Comparison of ENCODE assay signal across 26 mouse cellular contexts in genomic region chr1:99714912-99715311, GRCm38 (mm10). TPM values are rescaled to one million over a fixed set of nuclear protein-coding genes. Genes with fewer than 3 reads are reported as not detected.
DNase-seq lines count a peak whose midpoint lies in the region; ATAC-seq and TF ChIP-seq lines count a peak whose summit lies in the region.
"Had no signal": no experiment of that assay in that cellular context is flagged by ENCODE, and none has a peak within 500 bp of the region (broad histone marks: within the 10 kb centered on the region; RNA-seq: fewer than 3 reads in every experiment).

No protein-coding gene starts in this region.

- H3K27ac ChIP-seq in forebrain, postnatal 0 days (ENCODE audit: low read depth, low read length), result no peak overlapping the region
- no peak overlapping the region for H3K27ac ChIP-seq in forebrain, embryonic 13.5 days
- H3K27ac ChIP-seq in left cerebral cortex, adult 2 months, result no peak overlapping the region
- H3K27ac ChIP-seq: embryonic facial prominence, embryonic 12.5 days; forebrain, embryonic 12.5 days; gastrocnemius, adult 2 months; heart, embryonic 10.5 days; hindbrain, embryonic 12.5 days had no signal

- H3K9ac ChIP-seq in forebrain, postnatal 0 days, result no peak overlapping the region
- H3K9ac ChIP-seq in forebrain, embryonic 13.5 days, result no peak overlapping the region
- H3K9ac ChIP-seq: embryonic facial prominence, embryonic 12.5 days; forebrain, embryonic 12.5 days; hindbrain, embryonic 12.5 days had no signal

- peak; percentile 3 for DNase-seq in forebrain, postnatal 0 days
- peak; percentile 2 for DNase-seq in left cerebral cortex, adult 11 months (ENCODE audit: low spot score)
- no peak for DNase-seq in left cerebral cortex, adult 2 months (ENCODE audit: extremely low spot score in 1 of 2, low spot score in 2 of 2)
- peak; percentile 4 for DNase-seq in right cerebral cortex, adult 18-20 months
- no peak for DNase-seq in right cerebral cortex, postnatal 14 days
- DNase-seq in heart, adult 18-20 months, result no peak
- DNase-seq: adrenal gland, postnatal 14 days; cerebellum, adult 2 months; embryo, embryonic 11 days; gastrocnemius, adult 2 months; gastrocnemius, postnatal 36 days; heart, adult 11 months; heart, postnatal 10 days; heart, postnatal 4 days had no signal

- no peak for TF ChIP-seq CTCF in forebrain, postnatal 0 days (IDR thresholded peaks at IDR 0.05; ENCODE audit: low read depth)
- no peak for TF ChIP-seq CTCF in left cerebral cortex, adult 2 months (IDR thresholded peaks at IDR 0.05)

- no peaks in the 10 kb centered on the region for H3K9me3 ChIP-seq in forebrain, postnatal 0 days (ENCODE audit: low read length)
- H3K9me3 ChIP-seq in forebrain, embryonic 13.5 days (replicated peaks), result no peaks in the 10 kb centered on the region
- H3K9me3 ChIP-seq: embryonic facial prominence, embryonic 12.5 days; forebrain, embryonic 12.5 days; heart, embryonic 10.5 days; hindbrain, embryonic 12.5 days had no signal

- no peaks in the 10 kb centered on the region for H3K4me1 ChIP-seq in forebrain, postnatal 0 days (ENCODE audit: insufficient read depth)
- H3K4me1 ChIP-seq in forebrain, embryonic 13.5 days, result no peaks in the 10 kb centered on the region
- H3K4me1 ChIP-seq: embryonic facial prominence, embryonic 12.5 days; forebrain, embryonic 12.5 days; heart, embryonic 10.5 days; hindbrain, embryonic 12.5 days had no signal

- WGBS in forebrain, postnatal 0 days, result 82% methylated on average over 2 of the region's 2 CpGs
- 93% methylated on average over 2 of the region's 2 CpGs for whole genome bisulfite sequencing in forebrain, embryonic 13.5 days

- intact Hi-C loops in left cerebral cortex, adult 2 months (cut with DNase I), result no loop called here

- no peak overlapping the region for H3K4me3 ChIP-seq in forebrain, postnatal 0 days (ENCODE audit: low read depth, low read length)
- H3K4me3 ChIP-seq in forebrain, embryonic 13.5 days, result no peak overlapping the region
- H3K4me3 ChIP-seq in left cerebral cortex, adult 2 months, result no peak overlapping the region
- H3K4me3 ChIP-seq: embryonic facial prominence, embryonic 12.5 days; forebrain, embryonic 12.5 days; gastrocnemius, adult 2 months; heart, embryonic 10.5 days; hindbrain, embryonic 12.5 days had no signal

- ATAC-seq in forebrain, postnatal 0 days, result no peak
- no peak for ATAC-seq in forebrain, embryonic 13.5 days
- ATAC-seq: activated CD4-positive, CD25-positive, alpha-beta regulatory T cell, adult 4 months; hindbrain, embryonic 16.5 days; inflammation-experienced regulatory T-cells, adult 6 months; intestine, postnatal 0 days; Patski had no signal

- H3K27me3 ChIP-seq in forebrain, postnatal 0 days (ENCODE audit: insufficient read depth, low read length), result no peaks in the 10 kb centered on the region
- no peaks in the 10 kb centered on the region for H3K27me3 ChIP-seq in forebrain, embryonic 13.5 days
- H3K27me3 ChIP-seq: CH12.LX; embryonic facial prominence, embryonic 12.5 days; forebrain, embryonic 12.5 days; hindbrain, embryonic 12.5 days; Patski had no signal

- no peaks in the 10 kb centered on the region for H3K36me3 ChIP-seq in forebrain, postnatal 0 days (ENCODE audit: insufficient read depth)
- H3K36me3 ChIP-seq in forebrain, embryonic 13.5 days (ENCODE audit: poor library complexity, severe bottlenecking), result no peaks in the 10 kb centered on the region
- H3K36me3 ChIP-seq: embryonic facial prominence, embryonic 12.5 days; forebrain, embryonic 12.5 days; heart, embryonic 10.5 days; hindbrain, embryonic 12.5 days had no signal

- no peak overlapping the region for H3K4me2 ChIP-seq in forebrain, postnatal 0 days (ENCODE audit: low read depth)
- no peak overlapping the region for H3K4me2 ChIP-seq in forebrain, embryonic 13.5 days
- H3K4me2 ChIP-seq: embryonic facial prominence, embryonic 12.5 days; forebrain, embryonic 12.5 days; hindbrain, embryonic 12.5 days had no signal

RNA-seq across cellular contexts. Expression of gene Cntnap5b, which starts 57.7 kb away (rescaled TPM):
- total RNA-seq in forebrain, postnatal 0 days (2014; rRNA removed), result 15.9 and 18.3 TPM in 2 replicates
- polyA plus RNA-seq in forebrain, postnatal 0 days (2015; fragmentation: Nextera tagmentation; extraction: Ambion mirVana), result 0.53 and 2.0 TPM in 2 replicates
- polyA plus RNA-seq in forebrain, embryonic 13.5 days (2015; fragmentation: Nextera tagmentation; extraction: Ambion mirVana), result 0.37 and 0.77 TPM in 2 replicates
- total RNA-seq in left cerebral cortex, adult 2 months (2021), result 10 to 100 TPM; 18.9 to 22.0 TPM
- total RNA-seq in heart, adult 18-20 months (2021), result under 1 TPM; 0.33 to 0.50 TPM
- total RNA-seq: CH12.LX had no signal
- polyA plus RNA-seq: activated CD4-positive, CD25-positive, alpha-beta regulatory T cell, adult 4 months; heart, embryonic 10.5 days; heart, embryonic 14.5 days; inflammation-experienced regulatory T-cells, adult 6 months; intestine, postnatal 0 days; Patski had no signal

Comparison
In these comparisons a context has a peak if more than half of its experiments do, and no peak if none do; other contexts are left out.
1. DNase-seq: peak in forebrain, postnatal 0 days (single experiment), left cerebral cortex, adult 11 months (single experiment) and right cerebral cortex, adult 18-20 months (single experiment); none in left cerebral cortex, adult 2 months (0 of 2), right cerebral cortex, postnatal 14 days (single experiment) and heart, adult 18-20 months (0 of 2).
2. RNA of gene Cntnap5b, which starts 57.7 kb away (total RNA-seq): 18.9 to 22.0 TPM in left cerebral cortex, adult 2 months and 15.9 to 18.3 TPM in forebrain, postnatal 0 days; 0.33 to 0.50 TPM in heart, adult 18-20 months; every median in the first group is over 10 times any median in the second.